Mouse (Mus musculus): Measurements from ENCODE around the gene Lrrc4b. TPM values are rescaled to one million over a fixed set of nuclear protein-coding genes. Genes with fewer than 3 reads are reported as not detected.

Gene Lrrc4b
- 10.6 and 12.6 TPM in 2 replicates for polyA plus RNA-seq (2015; fragmentation: Nextera tagmentation; extraction: Ambion mirVana)

DNA sequence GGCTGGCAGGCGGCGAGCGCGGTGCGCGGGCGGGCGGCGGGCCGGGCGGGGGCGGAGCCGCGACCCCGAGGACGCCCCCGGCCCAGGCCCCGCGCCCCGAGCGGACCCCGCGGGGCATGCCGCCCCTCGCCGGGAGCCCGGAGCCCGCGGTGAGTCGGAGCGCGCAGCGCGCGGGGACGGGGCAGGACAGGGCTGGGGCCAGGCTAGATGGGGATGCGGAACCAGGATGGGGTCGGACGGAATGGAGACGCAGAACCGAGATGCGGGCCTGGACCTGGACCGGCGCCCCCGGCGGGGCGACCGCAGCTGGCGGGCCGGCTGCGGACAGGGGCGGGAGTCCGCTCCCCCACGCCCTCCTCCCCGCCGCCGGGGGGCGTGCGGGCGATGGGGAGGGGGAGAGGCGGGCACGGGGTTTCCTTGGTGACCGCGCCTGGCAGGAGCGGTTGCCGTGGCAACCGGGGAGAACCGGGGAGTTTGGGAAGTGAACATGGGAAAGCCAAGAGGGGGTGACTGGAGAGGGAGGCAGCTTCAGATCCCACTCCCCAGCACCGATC, at the start of gene Lrrc4b:
Gene Lrrc4b, plus strand, starts transcription at position 51 of the 554 bp plus-strand sequence.
- Histone ChIP-seq H3K36me3 (ENCODE audit: control insufficient read depth, insufficient read depth) (no peaks in the 10 kb centered on the region), H3K4me2 (ENCODE audit: low read length) (peak within 1 kb of the TSS; percentile 95), H3K9me3 (ENCODE audit: control insufficient read depth, low read length) (no peaks in the 10 kb centered on the region), H3K4me1 (replicated peaks; ENCODE audit: control insufficient read depth, insufficient read depth, low read length) (peaks cover 50% of the 10 kb centered on the region), H3K9ac (replicated peaks; ENCODE audit: low read depth, low read length) (peak within 1 kb of the TSS; percentile 92), H3K27me3 (replicated peaks; ENCODE audit: control insufficient read depth, insufficient read depth, low read length) (no peaks in the 10 kb centered on the region), H3K4me3 (replicated peaks; ENCODE audit: low read length) (peak within 1 kb of the TSS; percentile 85), H3K27ac (ENCODE audit: low read length) (peak within 1 kb of the TSS; percentile 99)
- WGBS = under 1% methylated on average over 58 of the region's 69 CpGs
- ATAC-seq = peak; percentile 70

DNA sequence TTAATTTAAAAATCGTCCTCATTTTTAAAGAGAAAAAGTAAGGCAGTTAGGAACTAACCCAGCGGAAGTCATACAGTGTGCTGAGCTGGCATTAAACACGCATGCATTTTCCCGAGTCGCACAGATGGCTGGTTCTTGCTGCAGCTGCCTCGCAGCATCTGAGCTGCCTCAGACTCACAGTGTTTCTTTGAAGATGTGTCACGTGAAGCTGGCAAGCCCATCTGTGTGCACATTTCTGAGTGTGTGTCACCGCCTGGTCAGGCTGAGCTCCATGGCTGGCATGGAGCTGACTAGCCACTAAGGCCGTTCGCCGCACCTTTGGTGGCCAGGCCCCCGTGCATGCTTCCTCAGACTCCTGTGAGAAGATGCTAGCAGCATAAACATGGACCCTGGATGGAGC, 46.3 kb upstream of the Lrrc4b start:
- H3K9me3 ChIP-seq (ENCODE audit: control insufficient read depth, low read length) = no peaks in the 10 kb centered on the region
- H3K4me2 ChIP-seq (ENCODE audit: low read length) = peak overlapping the region; percentile 24
- no peaks in the 10 kb centered on the region for H3K36me3 ChIP-seq (ENCODE audit: control insufficient read depth, insufficient read depth)
- H3K27ac ChIP-seq (ENCODE audit: low read length) = peak overlapping the region; percentile 98
- no peaks in the 10 kb centered on the region for H3K27me3 ChIP-seq (replicated peaks; ENCODE audit: control insufficient read depth, insufficient read depth, low read length)
- no peak overlapping the region for H3K9ac ChIP-seq (replicated peaks; ENCODE audit: low read depth, low read length)
- H3K4me3 ChIP-seq (replicated peaks; ENCODE audit: low read length) = no peak overlapping the region
- ATAC-seq = peak; percentile 82
- H3K4me1 ChIP-seq (replicated peaks; ENCODE audit: control insufficient read depth, insufficient read depth, low read length) = peaks cover 34% of the 10 kb centered on the region
- 44% methylated on average over 12 of the region's 12 CpGs for WGBS

DNA sequence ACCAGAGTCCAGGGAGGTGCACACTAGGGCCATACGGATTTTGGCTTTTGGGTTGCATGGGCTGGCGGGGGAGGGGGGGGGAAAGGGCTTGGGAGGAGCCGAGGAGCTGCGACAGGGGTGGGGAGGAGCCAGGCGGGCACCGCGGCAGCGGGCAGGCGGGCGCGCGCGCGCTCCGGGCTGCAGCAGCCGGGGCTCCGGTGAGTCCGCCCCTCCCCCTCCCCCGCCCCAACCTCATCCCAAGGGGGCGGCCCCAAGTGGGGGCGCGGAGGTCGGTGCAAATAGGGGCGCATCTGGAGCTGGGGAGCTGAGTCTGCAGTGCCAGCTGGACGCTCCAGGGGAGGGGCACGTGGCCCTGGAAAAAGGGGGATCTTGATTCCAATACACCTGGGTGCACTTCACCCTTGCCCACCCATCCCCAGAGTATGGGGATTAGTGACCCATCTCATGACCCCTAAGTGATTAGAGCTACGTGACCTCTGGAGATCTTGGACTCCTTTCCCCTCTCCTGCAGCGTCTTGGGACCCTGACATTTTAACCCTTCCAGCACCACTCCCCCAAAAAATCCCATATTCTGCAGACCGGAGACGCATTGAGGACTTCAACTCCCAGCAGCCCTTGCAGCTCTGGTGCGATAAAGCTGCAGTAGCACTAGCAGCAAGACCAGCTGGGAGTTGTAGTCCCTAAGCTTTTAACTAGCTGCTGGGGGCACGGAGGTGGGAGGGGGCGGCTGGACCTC, 44.7 kb upstream of the Lrrc4b start, which contains the start of gene Syt3:
Gene Syt3, plus strand, starts transcription at position 123 of the 736 bp plus-strand sequence.
- WGBS = under 1% methylated on average over 27 of the region's 33 CpGs
- H3K4me3 ChIP-seq (replicated peaks; ENCODE audit: low read length) = peak within 1 kb of the TSS; percentile 68
- H3K27ac ChIP-seq (ENCODE audit: low read length) = peak within 1 kb of the TSS; percentile 98
- peak within 1 kb of the TSS; percentile 95 for H3K4me2 ChIP-seq (ENCODE audit: low read length)
- peak within 1 kb of the TSS; percentile 79 for H3K9ac ChIP-seq (replicated peaks; ENCODE audit: low read depth, low read length)
- no peaks in the 10 kb centered on the region for H3K36me3 ChIP-seq (ENCODE audit: control insufficient read depth, insufficient read depth)
- no peaks in the 10 kb centered on the region for H3K27me3 ChIP-seq (replicated peaks; ENCODE audit: control insufficient read depth, insufficient read depth, low read length)
- no peaks in the 10 kb centered on the region for H3K9me3 ChIP-seq (ENCODE audit: control insufficient read depth, low read length)
- peak; percentile 85 for ATAC-seq
- H3K4me1 ChIP-seq (replicated peaks; ENCODE audit: control insufficient read depth, insufficient read depth, low read length) = peaks cover 34% of the 10 kb centered on the region

DNA sequence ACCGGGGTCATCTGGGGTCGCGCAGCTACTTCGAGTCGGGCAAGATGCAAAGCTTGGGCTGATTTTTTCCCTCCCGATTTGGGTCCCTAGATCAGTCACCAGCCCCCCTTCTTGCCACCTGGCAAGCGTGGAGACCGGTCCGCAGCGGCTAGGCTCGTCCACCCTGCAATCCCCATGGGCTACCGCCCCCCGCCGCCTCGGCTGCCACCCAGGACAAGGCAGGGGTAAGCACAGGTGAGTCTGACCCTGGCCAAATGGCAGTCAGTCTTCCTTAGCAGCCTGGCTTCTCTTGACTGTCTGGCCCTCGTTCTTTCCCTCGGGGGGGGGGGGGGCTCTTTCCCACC, 44.1 kb upstream of the Lrrc4b start:
- H3K9me3 ChIP-seq (ENCODE audit: control insufficient read depth, low read length) = no peaks in the 10 kb centered on the region
- ATAC-seq = peak; percentile 32
- H3K27me3 ChIP-seq (replicated peaks; ENCODE audit: control insufficient read depth, insufficient read depth, low read length) = no peaks in the 10 kb centered on the region
- peak overlapping the region; percentile 95 for H3K4me2 ChIP-seq (ENCODE audit: low read length)
- H3K27ac ChIP-seq (ENCODE audit: low read length) = no peak overlapping the region
- H3K4me1 ChIP-seq (replicated peaks; ENCODE audit: control insufficient read depth, insufficient read depth, low read length) = peaks cover 34% of the 10 kb centered on the region
- peak overlapping the region; percentile 79 for H3K9ac ChIP-seq (replicated peaks; ENCODE audit: low read depth, low read length)
- H3K4me3 ChIP-seq (replicated peaks; ENCODE audit: low read length) = peak overlapping the region; percentile 68
- H3K36me3 ChIP-seq (ENCODE audit: control insufficient read depth, insufficient read depth) = no peaks in the 10 kb centered on the region
- under 1% methylated on average over 17 of the region's 17 CpGs for WGBS

DNA sequence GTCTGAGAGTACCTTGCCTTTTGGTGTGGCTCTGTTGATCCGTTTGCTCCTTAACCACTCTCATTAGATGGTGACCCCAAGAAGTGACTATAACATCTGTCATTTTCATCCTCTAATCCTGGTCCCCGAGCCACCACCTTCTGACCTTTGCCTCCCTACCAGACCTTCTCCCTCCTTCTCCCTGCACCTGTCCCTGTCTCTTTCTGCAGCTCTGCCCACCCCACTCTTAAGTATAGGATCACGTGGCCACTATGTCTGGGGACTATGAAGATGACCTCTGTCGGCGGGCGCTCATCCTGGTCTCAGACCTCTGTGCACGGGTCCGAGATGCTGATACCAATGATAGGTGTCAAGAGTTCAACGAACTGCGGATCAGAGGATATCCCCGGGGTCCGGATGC, 43.1 kb upstream of the Lrrc4b start, which contains the start of gene 1700008O03Rik:
Gene 1700008O03Rik, minus strand, starts transcription at position 101 of the 400 bp plus-strand sequence.
- peak within 1 kb of the TSS; percentile 79 for H3K9ac ChIP-seq (replicated peaks; ENCODE audit: low read depth, low read length)
- H3K9me3 ChIP-seq (ENCODE audit: control insufficient read depth, low read length) = no peaks in the 10 kb centered on the region
- ATAC-seq = no peak
- peak within 1 kb of the TSS; percentile 95 for H3K4me2 ChIP-seq (ENCODE audit: low read length)
- H3K27me3 ChIP-seq (replicated peaks; ENCODE audit: control insufficient read depth, insufficient read depth, low read length) = no peaks in the 10 kb centered on the region
- peaks cover 34% of the 10 kb centered on the region for H3K4me1 ChIP-seq (replicated peaks; ENCODE audit: control insufficient read depth, insufficient read depth, low read length)
- no peak within 1 kb of the TSS for H3K27ac ChIP-seq (ENCODE audit: low read length)
- no peaks in the 10 kb centered on the region for H3K36me3 ChIP-seq (ENCODE audit: control insufficient read depth, insufficient read depth)
- 83% methylated on average over 12 of the region's 12 CpGs for WGBS
- H3K4me3 ChIP-seq (replicated peaks; ENCODE audit: low read length) = peak within 1 kb of the TSS; percentile 68

DNA sequence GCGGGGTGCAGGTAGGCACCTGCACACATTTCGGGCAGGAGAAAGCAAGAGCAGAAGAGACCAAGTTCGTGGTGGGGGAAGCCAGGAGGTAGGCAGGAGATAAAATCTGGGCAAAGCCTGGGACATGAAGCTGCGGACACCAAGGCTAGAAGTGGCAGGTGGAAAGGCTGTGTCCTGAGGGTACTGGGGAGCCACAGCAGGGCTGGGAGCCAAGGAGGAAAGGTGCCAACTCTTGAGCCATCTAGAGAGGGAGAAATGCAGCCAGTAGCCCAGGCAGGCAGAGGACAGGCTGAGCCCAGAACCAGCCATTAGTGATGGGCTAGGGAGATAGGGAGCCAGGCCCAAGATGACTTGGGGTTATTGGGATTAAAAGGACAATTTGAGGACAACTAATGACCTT, 37.0 kb upstream of the Lrrc4b start:
- Histone ChIP-seq H3K4me1 (replicated peaks; ENCODE audit: control insufficient read depth, insufficient read depth, low read length) (no peaks in the 10 kb centered on the region), H3K27ac (ENCODE audit: low read length) (no peak overlapping the region), H3K4me2 (ENCODE audit: low read length) (no peak overlapping the region), H3K4me3 (replicated peaks; ENCODE audit: low read length) (no peak overlapping the region), H3K9me3 (ENCODE audit: control insufficient read depth, low read length) (no peaks in the 10 kb centered on the region), H3K36me3 (ENCODE audit: control insufficient read depth, insufficient read depth) (no peaks in the 10 kb centered on the region; the same call in 1 of the 2 replicates), H3K9ac (replicated peaks; ENCODE audit: low read depth, low read length) (no peak overlapping the region), H3K27me3 (replicated peaks; ENCODE audit: control insufficient read depth, insufficient read depth, low read length) (no peaks in the 10 kb centered on the region)
- WGBS = 91% methylated on average over 4 of the region's 4 CpGs
- ATAC-seq = no peak

DNA sequence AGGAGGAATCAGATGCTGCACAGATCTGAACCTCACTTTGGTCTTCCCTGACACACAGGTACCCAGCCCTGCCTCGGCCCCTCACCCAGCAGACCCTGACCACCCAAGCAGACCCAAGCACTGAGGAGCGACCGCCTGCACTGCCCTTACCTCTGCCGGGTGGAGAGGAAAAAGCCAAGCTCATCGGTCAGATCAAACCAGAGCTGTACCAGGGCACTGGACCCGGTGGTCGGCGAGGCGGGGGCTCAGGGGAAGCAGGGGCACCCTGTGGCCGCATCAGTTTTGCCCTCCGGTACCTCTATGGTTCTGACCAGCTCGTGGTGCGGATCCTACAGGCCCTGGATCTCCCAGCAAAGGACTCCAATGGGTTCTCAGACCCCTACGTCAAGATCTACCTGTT, 36.5 kb upstream of the Lrrc4b start:
- Histone ChIP-seq H3K9ac (replicated peaks; ENCODE audit: low read depth, low read length) (no peak overlapping the region), H3K4me1 (replicated peaks; ENCODE audit: control insufficient read depth, insufficient read depth, low read length) (no peaks in the 10 kb centered on the region), H3K36me3 (ENCODE audit: control insufficient read depth, insufficient read depth) (no peaks in the 10 kb centered on the region; the same call in 1 of the 2 replicates), H3K27ac (ENCODE audit: low read length) (no peak overlapping the region), H3K4me3 (replicated peaks; ENCODE audit: low read length) (no peak overlapping the region), H3K27me3 (replicated peaks; ENCODE audit: control insufficient read depth, insufficient read depth, low read length) (no peaks in the 10 kb centered on the region), H3K9me3 (ENCODE audit: control insufficient read depth, low read length) (no peaks in the 10 kb centered on the region), H3K4me2 (ENCODE audit: low read length) (no peak overlapping the region)
- WGBS = 86% methylated on average over 14 of the region's 14 CpGs
- no peak for ATAC-seq

DNA sequence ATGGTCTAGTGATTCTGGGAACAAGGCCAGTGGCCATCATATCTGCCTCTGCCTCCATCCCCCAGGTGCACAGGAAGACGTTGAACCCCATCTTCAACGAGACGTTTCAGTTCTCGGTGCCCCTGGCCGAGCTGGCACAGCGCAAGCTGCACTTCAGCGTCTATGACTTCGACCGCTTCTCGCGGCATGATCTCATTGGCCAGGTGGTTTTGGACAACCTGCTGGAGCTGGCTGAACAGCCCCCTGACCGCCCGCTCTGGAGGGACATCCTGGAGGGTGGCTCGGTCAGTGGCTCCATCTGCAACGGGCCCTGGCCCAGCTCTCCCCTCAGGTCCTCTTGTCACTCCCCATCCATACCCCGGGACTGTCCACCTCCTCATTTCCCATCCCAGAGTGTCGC, 35.5 kb upstream of the Lrrc4b start:
- Histone ChIP-seq H3K4me3 (replicated peaks; ENCODE audit: low read length) (no peak overlapping the region), H3K4me1 (replicated peaks; ENCODE audit: control insufficient read depth, insufficient read depth, low read length) (no peaks in the 10 kb centered on the region), H3K4me2 (ENCODE audit: low read length) (no peak overlapping the region), H3K36me3 (ENCODE audit: control insufficient read depth, insufficient read depth) (no peaks in the 10 kb centered on the region; the same call in 1 of the 2 replicates), H3K27ac (ENCODE audit: low read length) (no peak overlapping the region), H3K9me3 (ENCODE audit: control insufficient read depth, low read length) (no peaks in the 10 kb centered on the region), H3K27me3 (replicated peaks; ENCODE audit: control insufficient read depth, insufficient read depth, low read length) (no peaks in the 10 kb centered on the region), H3K9ac (replicated peaks; ENCODE audit: low read depth, low read length) (no peak overlapping the region)
- no peak for ATAC-seq
- 94% methylated on average over 17 of the region's 17 CpGs for WGBS

DNA sequence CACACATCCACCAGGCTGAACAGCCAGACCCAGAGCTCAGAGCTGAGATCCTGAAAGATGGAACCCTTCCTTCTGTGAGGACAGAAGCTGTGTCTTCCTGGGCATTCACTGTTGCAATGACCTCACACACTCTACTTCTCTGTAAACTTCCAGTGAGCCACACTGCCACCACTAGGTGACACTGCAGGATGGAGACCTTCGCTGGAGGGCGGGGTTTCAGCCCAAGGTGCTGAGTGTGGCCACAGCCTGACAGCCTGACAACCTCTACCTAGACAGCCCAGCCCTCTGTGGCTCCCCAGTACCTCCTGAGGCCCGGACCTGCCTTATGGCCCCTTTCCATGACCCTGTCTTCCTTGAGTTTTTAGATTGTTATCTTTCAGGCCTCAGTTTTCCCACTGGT, 30.2 kb upstream of the Lrrc4b start:
- no peak overlapping the region for H3K9ac ChIP-seq (replicated peaks; ENCODE audit: low read depth, low read length)
- WGBS = 7% methylated on average over 3 of the region's 3 CpGs
- no peak overlapping the region for H3K4me3 ChIP-seq (replicated peaks; ENCODE audit: low read length)
- peak; percentile 62 for ATAC-seq
- H3K27ac ChIP-seq (ENCODE audit: low read length) = no peak overlapping the region
- no peak overlapping the region for H3K4me2 ChIP-seq (ENCODE audit: low read length)
- no peaks in the 10 kb centered on the region; the same call in 1 of the 2 replicates for H3K36me3 ChIP-seq (ENCODE audit: control insufficient read depth, insufficient read depth)
- H3K27me3 ChIP-seq (replicated peaks; ENCODE audit: control insufficient read depth, insufficient read depth, low read length) = no peaks in the 10 kb centered on the region
- H3K9me3 ChIP-seq (ENCODE audit: control insufficient read depth, low read length) = no peaks in the 10 kb centered on the region
- H3K4me1 ChIP-seq (replicated peaks; ENCODE audit: control insufficient read depth, insufficient read depth, low read length) = no peaks in the 10 kb centered on the region
